Mouse (Mus musculus) T-helper 1 cell (primary cell): ENCODE measurements around the gene Usp35.

Source experiments
- in situ Hi-C: fragments of 300-600 bp; cut with MboI, MseI; formaldehyde crosslinking; loops from one replicate; pipeline ENCODE4 v1.15.1; 2025; ENCODE audit warnings: high pct_unique_total_duplicates

Usp35 gene

GRCm38 (mm10) chr7:97346111-97346821 is 14.4 kb upstream of the Usp35 start:
- in situ Hi-C loops: no loop called here

GRCm38 (mm10) chr7:97345229-97345871 is 13.5 kb upstream of the Usp35 start:
- in situ Hi-C loops: no loop called here

GRCm38 (mm10) chr7:97344655-97345054 is 12.8 kb upstream of the Usp35 start:
- in situ Hi-C loops: no loop called here

GRCm38 (mm10) chr7:97342961-97343360 is 11.1 kb upstream of the Usp35 start:
- in situ Hi-C loops: no loop called here

GRCm38 (mm10) chr7:97340907-97341849 is 9.4 kb upstream of the Usp35 start:
- in situ Hi-C loops: no loop called here

- in situ Hi-C loops: no loop called here
These were observed 7.8 kb upstream of the Usp35 start for GRCm38 (mm10) chr7:97339623-97340022.

GRCm38 (mm10) chr7:97338593-97338992 is 6.8 kb upstream of the Usp35 start:
- in situ Hi-C loops: no loop called here

- in situ Hi-C loops: no loop called here
These were observed 4.9 kb upstream of the Usp35 start for GRCm38 (mm10) chr7:97336678-97337077.

- in situ Hi-C loops: no loop called here
These were observed 2.6 kb upstream of the Usp35 start for GRCm38 (mm10) chr7:97334406-97334805.

GRCm38 (mm10) chr7:97333113-97333898 is 1.5 kb upstream of the Usp35 start:
- in situ Hi-C loops: no loop called here

GRCm38 (mm10) chr7:97332667-97333041 is 834 bp upstream of the Usp35 start:
- in situ Hi-C loops: no loop called here

GRCm38 (mm10) chr7:97330931-97331645 is 732 bp downstream of the Usp35 start:
- in situ Hi-C loops: no loop called here

- in situ Hi-C loops: no loop called here
These were observed 2.1 kb downstream of the Usp35 start for GRCm38 (mm10) chr7:97329676-97330075.

- in situ Hi-C loops: no loop called here
These were observed 2.8 kb downstream of the Usp35 start for GRCm38 (mm10) chr7:97328891-97329588.

GRCm38 (mm10) chr7:97327376-97327775 is 4.4 kb downstream of the Usp35 start:
- in situ Hi-C loops: no loop called here

GRCm38 (mm10) chr7:97325156-97325985 is 6.4 kb downstream of the Usp35 start:
- in situ Hi-C loops: no loop called here

- in situ Hi-C loops: no loop called here
These were observed 7.5 kb downstream of the Usp35 start for GRCm38 (mm10) chr7:97324342-97324741.

- in situ Hi-C loops: no loop called here
These were observed 14.1 kb downstream of the Usp35 start for GRCm38 (mm10) chr7:97317706-97318105.

- in situ Hi-C loops: no loop called here
These were observed 16.2 kb downstream of the Usp35 start for GRCm38 (mm10) chr7:97315656-97316055.
